ENCODE assay signal across 20 mouse cellular contexts in genomic region chr5:143936156-143936555, GRCm38 (mm10). TPM values are rescaled to one million over a fixed set of nuclear protein-coding genes. Genes with fewer than 3 reads are reported as not detected.
"Had no signal": no experiment of that assay in that cellular context is flagged by ENCODE, and none has a peak within 500 bp of the region (broad histone marks: within the 10 kb centered on the region; RNA-seq: fewer than 3 reads in every experiment).

No protein-coding gene starts in this region.

- H3K9me3 ChIP-seq: neural tube, embryonic 12.5 days; neural tube, embryonic 13.5 days; neural tube, embryonic 15.5 days; stomach, embryonic 15.5 days had no signal

- H3K27me3 ChIP-seq: neural tube, embryonic 12.5 days; neural tube, embryonic 13.5 days; neural tube, embryonic 15.5 days; stomach, embryonic 15.5 days had no signal

- DNase-seq: retina, postnatal 1 day; right cerebral cortex, adult 18-20 months; right cerebral cortex, postnatal 14 days; right cerebral cortex, postnatal 25 days; right cerebral cortex, postnatal 4 days; spleen, adult 18-20 months; thymus, adult 18-20 months; thymus, adult 2 months; thymus, postnatal 14 days; thymus, postnatal 25 days; thymus, postnatal 36 days; thymus, postnatal 4 days had no signal

- H3K4me1 ChIP-seq: neural tube, embryonic 12.5 days; neural tube, embryonic 15.5 days; stomach, embryonic 15.5 days had no signal

- H3K36me3 ChIP-seq: stomach, embryonic 15.5 days had no signal

- H3K4me3 ChIP-seq: neural tube, embryonic 12.5 days; neural tube, embryonic 13.5 days; neural tube, embryonic 15.5 days; stomach, embryonic 15.5 days had no signal

- H3K27ac ChIP-seq: neural tube, embryonic 12.5 days; neural tube, embryonic 13.5 days; neural tube, embryonic 15.5 days; stomach, embryonic 15.5 days; stomach, postnatal 0 days had no signal

RNA-seq across cellular contexts. Expression of gene Gm42421, which starts 8.2 kb away (rescaled TPM):
- total RNA-seq: neutrophil, adult 5-6 weeks had no signal
- polyA plus RNA-seq: small intestine, adult 2 months; spleen, adult 2 months; stomach, postnatal 0 days had no signal

RNA-seq across cellular contexts. Expression of gene Ankrd61, which starts 38.7 kb away (rescaled TPM):
- polyA plus RNA-seq: small intestine, adult 2 months; thymus, adult 2 months had no signal
